In the genomic region with DNA sequence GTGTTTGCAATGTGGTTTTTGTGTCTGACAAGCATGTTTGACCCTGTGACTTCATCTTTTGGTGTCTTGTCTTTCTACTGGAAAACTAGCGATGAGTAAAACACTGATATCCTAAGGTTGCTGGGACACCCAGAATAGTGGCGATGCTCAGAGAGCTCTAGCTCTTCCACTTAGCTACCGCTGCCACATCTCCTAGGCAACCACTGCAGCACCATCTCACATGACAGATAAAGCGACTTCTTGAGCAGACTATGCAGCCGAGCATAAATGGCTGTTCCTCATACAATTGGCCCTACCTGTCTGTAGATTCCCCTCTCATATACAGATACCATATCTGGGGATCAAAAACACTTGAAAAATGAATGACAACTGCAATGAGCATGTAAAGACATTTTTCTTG, we compare ENCODE assay signal across 12 mouse cellular contexts. TPM values are rescaled to one million over a fixed set of nuclear protein-coding genes. Genes with fewer than 3 reads are reported as not detected.
DNase-seq lines count a peak whose midpoint lies in the region; ATAC-seq and TF ChIP-seq lines count a peak whose summit lies in the region.
"Had no signal": no experiment of that assay in that cellular context is flagged by ENCODE, and none has a peak within 500 bp of the region (broad histone marks: within the 10 kb centered on the region; RNA-seq: fewer than 3 reads in every experiment).

No protein-coding gene starts in this region.

- peak; percentile 85; the same call in 1 of the 2 replicates for ATAC-seq in hindbrain, embryonic 15.5 days (ENCODE audit: low FRiP score, low read depth)
- no peak for ATAC-seq in monocyte, adult 5-6 weeks (replicated peaks; ENCODE audit: insufficient number of reproducible peaks, low FRiP score, low TSS enrichment, poor library complexity, severe bottlenecking)
- ATAC-seq: intestine, embryonic 15.5 days; liver, embryonic 12.5 days had no signal

- DNase-seq in testis, postnatal 10 days (ENCODE audit: low spot score): no peak
- DNase-seq in left cerebral cortex, postnatal 25 days (ENCODE audit: low spot score in 2 of 2): peak; percentile 48 to 74
- no peak for DNase-seq in heart, postnatal 36 days
- DNase-seq in lung, postnatal 14 days: no peak
- DNase-seq: cerebellum, postnatal 14 days; gastrocnemius, postnatal 25 days; spleen, adult 18-20 months had no signal

- WGBS in hindbrain, embryonic 15.5 days: 34% methylated on average over 5 of the region's 5 CpGs

- no peaks in the 10 kb centered on the region for H3K9me3 ChIP-seq in hindbrain, embryonic 15.5 days
- H3K9me3 ChIP-seq: intestine, embryonic 15.5 days; liver, embryonic 12.5 days had no signal

- no peaks in the 10 kb centered on the region for H3K27me3 ChIP-seq in testis, adult 2 months (ENCODE audit: control insufficient read depth, insufficient read depth, low read length)
- peaks cover 12% of the 10 kb centered on the region; the same call in 1 of the 2 replicates for H3K27me3 ChIP-seq in hindbrain, embryonic 15.5 days
- H3K27me3 ChIP-seq: intestine, embryonic 15.5 days had no signal

- H3K27ac ChIP-seq in testis, adult 2 months (ENCODE audit: control insufficient read depth, insufficient read depth, low read depth, low read length): peak overlapping the region; percentile 53
- no peak overlapping the region for H3K27ac ChIP-seq in hindbrain, embryonic 15.5 days (replicated peaks)
- H3K27ac ChIP-seq: intestine, embryonic 15.5 days; liver, embryonic 12.5 days had no signal

- H3K4me1 ChIP-seq in testis, adult 2 months (ENCODE audit: control insufficient read depth, insufficient read depth, low read length): no peaks in the 10 kb centered on the region
- H3K4me1 ChIP-seq in hindbrain, embryonic 15.5 days (replicated peaks): peaks cover 8% of the 10 kb centered on the region
- H3K4me1 ChIP-seq: intestine, embryonic 15.5 days; liver, embryonic 12.5 days had no signal

- no peak for TF ChIP-seq POLR2A in testis, adult 2 months (IDR thresholded peaks at IDR 0.05; ENCODE audit: control insufficient read depth, low read depth, low read length)

- TF ChIP-seq CTCF in testis, adult 2 months (IDR thresholded peaks at IDR 0.05; ENCODE audit: control insufficient read depth, insufficient read depth, insufficient replicate concordance, low read depth, low read length): no peak

- H3K4me3 ChIP-seq in testis, adult 2 months (ENCODE audit: control insufficient read depth, low read depth, low read length): no peak overlapping the region
- no peak overlapping the region for H3K4me3 ChIP-seq in hindbrain, embryonic 15.5 days
- H3K4me3 ChIP-seq: intestine, embryonic 15.5 days; liver, embryonic 12.5 days had no signal

- H3K36me3 ChIP-seq in testis, adult 2 months (ENCODE audit: control insufficient read depth, insufficient read depth, low read length): no peaks in the 10 kb centered on the region
- no peaks in the 10 kb centered on the region for H3K36me3 ChIP-seq in hindbrain, embryonic 15.5 days
- H3K36me3 ChIP-seq: intestine, embryonic 15.5 days; liver, embryonic 12.5 days had no signal

- H3K9ac ChIP-seq in hindbrain, embryonic 15.5 days: no peak overlapping the region
- H3K9ac ChIP-seq: intestine, embryonic 15.5 days; liver, embryonic 12.5 days had no signal

- intact Hi-C loops in left cerebral cortex, postnatal 25 days (cut with DNase I): loop anchor here (5.0 kb wide), 1 partner anchor 34 kb away; the partner anchor contains the start of gene Pja1
- intact Hi-C loops in heart, postnatal 36 days (cut with DNase I): no loop called here

- H3K4me2 ChIP-seq in hindbrain, embryonic 15.5 days: no peak overlapping the region
- H3K4me2 ChIP-seq: intestine, embryonic 15.5 days; liver, embryonic 12.5 days had no signal

RNA-seq across cellular contexts. Expression of gene Pja1, which starts 34.8 kb away (rescaled TPM):
- 60.0 and 60.1 TPM in 2 replicates for polyA plus RNA-seq in testis, adult 2 months (2012; rRNA removed)
- polyA plus RNA-seq in hindbrain, embryonic 15.5 days (2015; fragmentation: Nextera tagmentation; extraction: Ambion mirVana): 336 and 344 TPM in 2 replicates
- 100 to 1,000 TPM; 198 to 217 TPM for total RNA-seq in left cerebral cortex, postnatal 25 days (2021)
- total RNA-seq in heart, postnatal 36 days (2021): 10 to 100 TPM; 18.6 to 23.3 TPM
- 24.7 to 42.9 TPM (median 36.5 TPM) in 3 replicates for total RNA-seq in monocyte, adult 5-6 weeks (2017)

Comparison
In these comparisons a context has a peak if more than half of its experiments do, and no peak if none do; other contexts are left out.
1. DNase-seq: peak in left cerebral cortex, postnatal 25 days (2 of 2); none in testis, postnatal 10 days (single experiment), heart, postnatal 36 days (0 of 2) and lung, postnatal 14 days (single experiment).